Mouse (Mus musculus): ENCODE data around the gene Grin2d.
"Not testable (repeated sequence)": the region's sequence is repeated elsewhere in the genome, so short reads cannot be mapped to it uniquely, and the experiment has no call there.

Grin2d gene

GRCm38 (mm10) chr7:45914067-45914466 is 35.9 kb upstream of the Grin2d start:
- Histone ChIP-seq H3K36me3 (ENCODE audit: control insufficient read depth, insufficient read depth, low read length, poor library complexity, severe bottlenecking) (peaks cover 8% of the 10 kb centered on the region), H3K27me3 (ENCODE audit: control insufficient read depth, insufficient read depth, low read length, poor library complexity, severe bottlenecking) (no peaks in the 10 kb centered on the region)
- no peak for DNase-seq (ENCODE audit: low read depth, low spot score)

GRCm38 (mm10) chr7:45909145-45909544 is 31.0 kb upstream of the Grin2d start:
- DNase-seq (ENCODE audit: low read depth, low spot score): peak; percentile 57
- no peaks in the 10 kb centered on the region for H3K27me3 ChIP-seq (ENCODE audit: control insufficient read depth, insufficient read depth, low read length, poor library complexity, severe bottlenecking)
- H3K36me3 ChIP-seq (ENCODE audit: control insufficient read depth, insufficient read depth, low read length, poor library complexity, severe bottlenecking): no peaks in the 10 kb centered on the region; the same call in 1 of the 2 replicates

GRCm38 (mm10) chr7:45908384-45908783 is 30.2 kb upstream of the Grin2d start:
- no peaks in the 10 kb centered on the region for H3K27me3 ChIP-seq (ENCODE audit: control insufficient read depth, insufficient read depth, low read length, poor library complexity, severe bottlenecking)
- H3K36me3 ChIP-seq (ENCODE audit: control insufficient read depth, insufficient read depth, low read length, poor library complexity, severe bottlenecking): no peaks in the 10 kb centered on the region; the same call in 1 of the 2 replicates
- DNase-seq (ENCODE audit: low read depth, low spot score): peak; percentile 30

- no peaks in the 10 kb centered on the region for H3K27me3 ChIP-seq (ENCODE audit: control insufficient read depth, insufficient read depth, low read length, poor library complexity, severe bottlenecking)
- H3K36me3 ChIP-seq (ENCODE audit: control insufficient read depth, insufficient read depth, low read length, poor library complexity, severe bottlenecking): no peaks in the 10 kb centered on the region; the same call in 1 of the 2 replicates
- peak; percentile 36 for DNase-seq (ENCODE audit: low read depth, low spot score)
These were observed 28.4 kb upstream of the Grin2d start for GRCm38 (mm10) chr7:45906622-45907021.

GRCm38 (mm10) chr7:45902481-45903002 is 24.4 kb upstream of the Grin2d start:
- DNase-seq (ENCODE audit: low read depth, low spot score): no peak
- Histone ChIP-seq H3K27me3 (ENCODE audit: control insufficient read depth, insufficient read depth, low read length, poor library complexity, severe bottlenecking) (no peaks in the 10 kb centered on the region), H3K36me3 (ENCODE audit: control insufficient read depth, insufficient read depth, low read length, poor library complexity, severe bottlenecking) (no peaks in the 10 kb centered on the region)

- H3K36me3 ChIP-seq (ENCODE audit: control insufficient read depth, insufficient read depth, low read length, poor library complexity, severe bottlenecking): no peaks in the 10 kb centered on the region
- DNase-seq (ENCODE audit: low read depth, low spot score): peak; percentile 44
- no peaks in the 10 kb centered on the region for H3K27me3 ChIP-seq (ENCODE audit: control insufficient read depth, insufficient read depth, low read length, poor library complexity, severe bottlenecking)
These were observed 23.4 kb upstream of the Grin2d start for GRCm38 (mm10) chr7:45901562-45901961.

- DNase-seq (ENCODE audit: low read depth, low spot score): peak; percentile 84
- not testable (repeated sequence) for H3K36me3 ChIP-seq (ENCODE audit: control insufficient read depth, insufficient read depth, low read length, poor library complexity, severe bottlenecking); H3K27me3 ChIP-seq (ENCODE audit: control insufficient read depth, insufficient read depth, low read length, poor library complexity, severe bottlenecking)
These were observed 19.9 kb upstream of the Grin2d start for GRCm38 (mm10) chr7:45898125-45898524.

- peak; percentile 49 for DNase-seq (ENCODE audit: low read depth, low spot score)
These were observed 19.1 kb upstream of the Grin2d start for GRCm38 (mm10) chr7:45897258-45897757.

GRCm38 (mm10) chr7:45896517-45897257 is 18.5 kb upstream of the Grin2d start, which contains the start of the genes Syngr4 and Tmem143:
Gene Syngr4 (minus strand): TSS chr7:45896714.
Gene Tmem143 (plus strand): TSS chr7:45896941.
- Histone ChIP-seq H3K36me3 (ENCODE audit: control insufficient read depth, insufficient read depth, low read length, poor library complexity, severe bottlenecking) (no peaks in the 10 kb centered on the region), H3K27me3 (ENCODE audit: control insufficient read depth, insufficient read depth, low read length, poor library complexity, severe bottlenecking) (no peaks in the 10 kb centered on the region)
- peak; percentile 99 for DNase-seq (ENCODE audit: low read depth, low spot score)

More at GRCm38 (mm10) chr7:45897258-45897757, 19.1 kb upstream of the Grin2d start:
- Histone ChIP-seq H3K27me3 (ENCODE audit: control insufficient read depth, insufficient read depth, low read length, poor library complexity, severe bottlenecking) (no peaks in the 10 kb centered on the region), H3K36me3 (ENCODE audit: control insufficient read depth, insufficient read depth, low read length, poor library complexity, severe bottlenecking) (no peaks in the 10 kb centered on the region)

GRCm38 (mm10) chr7:45895931-45896516 is 17.8 kb upstream of the Grin2d start:
- no peaks in the 10 kb centered on the region for H3K36me3 ChIP-seq (ENCODE audit: control insufficient read depth, insufficient read depth, low read length, poor library complexity, severe bottlenecking)
- no peak for DNase-seq (ENCODE audit: low read depth, low spot score)
- H3K27me3 ChIP-seq (ENCODE audit: control insufficient read depth, insufficient read depth, low read length, poor library complexity, severe bottlenecking): no peaks in the 10 kb centered on the region

GRCm38 (mm10) chr7:45892651-45893050 is 14.5 kb upstream of the Grin2d start:
- DNase-seq (ENCODE audit: low read depth, low spot score): no peak
- Histone ChIP-seq H3K36me3 (ENCODE audit: control insufficient read depth, insufficient read depth, low read length, poor library complexity, severe bottlenecking) (no peaks in the 10 kb centered on the region), H3K27me3 (ENCODE audit: control insufficient read depth, insufficient read depth, low read length, poor library complexity, severe bottlenecking) (no peaks in the 10 kb centered on the region)

- Histone ChIP-seq H3K27me3 (ENCODE audit: control insufficient read depth, insufficient read depth, low read length, poor library complexity, severe bottlenecking) (no peaks in the 10 kb centered on the region), H3K36me3 (ENCODE audit: control insufficient read depth, insufficient read depth, low read length, poor library complexity, severe bottlenecking) (peaks cover 2% of the 10 kb centered on the region)
- no peak for DNase-seq (ENCODE audit: low read depth, low spot score)
These were observed 9.1 kb upstream of the Grin2d start for GRCm38 (mm10) chr7:45887246-45887645.

- H3K36me3 ChIP-seq (ENCODE audit: control insufficient read depth, insufficient read depth, low read length, poor library complexity, severe bottlenecking): peaks cover 10% of the 10 kb centered on the region
- DNase-seq (ENCODE audit: low read depth, low spot score): no peak
- no peaks in the 10 kb centered on the region for H3K27me3 ChIP-seq (ENCODE audit: control insufficient read depth, insufficient read depth, low read length, poor library complexity, severe bottlenecking)
These were observed 2.8 kb upstream of the Grin2d start for GRCm38 (mm10) chr7:45881011-45881410.

GRCm38 (mm10) chr7:45880531-45880930 is 2.4 kb upstream of the Grin2d start:
- H3K36me3 ChIP-seq (ENCODE audit: control insufficient read depth, insufficient read depth, low read length, poor library complexity, severe bottlenecking): peaks cover 10% of the 10 kb centered on the region
- H3K27me3 ChIP-seq (ENCODE audit: control insufficient read depth, insufficient read depth, low read length, poor library complexity, severe bottlenecking): no peaks in the 10 kb centered on the region
- DNase-seq (ENCODE audit: low read depth, low spot score): no peak

GRCm38 (mm10) chr7:45876895-45877294 is 1.3 kb downstream of the Grin2d start:
- Histone ChIP-seq H3K27me3 (ENCODE audit: control insufficient read depth, insufficient read depth, low read length, poor library complexity, severe bottlenecking) (no peaks in the 10 kb centered on the region), H3K36me3 (ENCODE audit: control insufficient read depth, insufficient read depth, low read length, poor library complexity, severe bottlenecking) (peaks cover 8% of the 10 kb centered on the region; the same call in 1 of the 2 replicates)
- no peak for DNase-seq (ENCODE audit: low read depth, low spot score)

Data from splenic B cell, adult 2 months (primary cell).